Mouse (Mus musculus) brain, embryonic 14.5 days (tissue): ENCODE results near the gene Draxin. TPM values are rescaled to one million over a fixed set of nuclear protein-coding genes. Genes with fewer than 3 reads are reported as not detected.

Source experiments
- DNase-seq: peaks from one replicate; pipeline ENCODE4 v3.0.0-alpha.2; 2011; ENCODE audit warnings: low read depth
- CTCF ChIP-seq: fragments of 200-500 bp; IDR thresholded peaks from 2 replicates; pipeline ENCODE4 v1.5.1; 2012; ENCODE audit warnings: inconsistent platforms, mild to moderate bottlenecking, moderate library complexity, borderline replicate concordance; ENCODE audit not compliant: insufficient read depth, insufficient read length; ENCODE audit errors: extremely low read depth
- POLR2A ChIP-seq: fragments of 200-500 bp; IDR thresholded peaks from 2 replicates; pipeline ENCODE4 v1.6.1; 2012; ENCODE audit warnings: mild to moderate bottlenecking, inconsistent platforms, borderline replicate concordance; ENCODE audit not compliant: poor library complexity, insufficient read depth, insufficient read length, severe bottlenecking; ENCODE audit errors: extremely low read depth
- polyA plus RNA-seq: library from polyadenylated mRNA; depleted of rRNA; stranded (reverse); fragments of >200 nt; gene quantifications from 2 replicates; pipeline ENCODE4 v1.2.3, GENCODE M21; 2012

Draxin gene
- polyA plus RNA-seq, 1 experiment = 73.0 TPM

GRCm38 (mm10) chr4:148085907-148086305 is 44.6 kb downstream of the Draxin start:
- TF ChIP-seq POLR2A (no peak), CTCF (no peak)
- no peak for DNase-seq

- DNase-seq = no peak
- TF ChIP-seq POLR2A (no peak), CTCF (no peak)
Observed at GRCm38 (mm10) chr4:148085131-148085906, 45.2 kb downstream of the Draxin start.

GRCm38 (mm10) chr4:148084261-148084714 is 46.2 kb downstream of the Draxin start:
- no peak for TF ChIP-seq CTCF
- TF ChIP-seq POLR2A = no peak
- DNase-seq = no peak

- DNase-seq = no peak
- TF ChIP-seq CTCF (no peak), POLR2A (no peak)
Observed at GRCm38 (mm10) chr4:148083176-148083899, 47.2 kb downstream of the Draxin start.

GRCm38 (mm10) chr4:148082257-148083044 is 48.0 kb downstream of the Draxin start:
- peak; percentile 59 for DNase-seq
- TF ChIP-seq POLR2A = no peak
- TF ChIP-seq CTCF = peak; percentile 58; the same call in 1 of the 2 replicates

- TF ChIP-seq POLR2A (no peak), CTCF (no peak)
- no peak for DNase-seq
Observed at GRCm38 (mm10) chr4:148081201-148081600, 49.3 kb downstream of the Draxin start.

GRCm38 (mm10) chr4:148080597-148080973 is 49.9 kb downstream of the Draxin start:
- DNase-seq = no peak
- TF ChIP-seq POLR2A = no peak

GRCm38 (mm10) chr4:148079944-148080596 is 50.4 kb downstream of the Draxin start:
- DNase-seq = no peak
- TF ChIP-seq POLR2A (no peak), CTCF (no peak)

- DNase-seq = no peak
Observed at GRCm38 (mm10) chr4:148079212-148079611, 51.3 kb downstream of the Draxin start.

GRCm38 (mm10) chr4:148075881-148076280 is 54.6 kb downstream of the Draxin start:
- TF ChIP-seq POLR2A = no peak
- TF ChIP-seq CTCF = no peak
- DNase-seq = no peak

More at GRCm38 (mm10) chr4:148079212-148079611, 51.3 kb downstream of the Draxin start:
- peak; percentile 44; the same call in 1 of the 2 replicates for TF ChIP-seq CTCF
- TF ChIP-seq POLR2A = no peak
